Mouse (Mus musculus) limb, embryonic 14.5 days (tissue): Measurements from ENCODE around the gene Abcc3. TPM values are rescaled to one million over a fixed set of nuclear protein-coding genes. Genes with fewer than 3 reads are reported as not detected.

ENCODE experiments used
- ATAC-seq: fragments of 200-750 bp; cut with Nextera tagmentation; 2 replicates; pipeline ENCODE4 v1.8.0; 2017; ENCODE audit warnings: low read depth, moderate number of reproducible peaks, moderate TSS enrichment; ENCODE audit not compliant: low FRiP score
- DNase-seq: peaks from one replicate; pipeline ENCODE4 v3.0.0-alpha.2; 2015; ENCODE audit warnings: low spot score
- H3K27ac ChIP-seq: fragments of 300-500 bp; sonication (generic); replicated peaks from 2 replicates; pipeline ENCODE4 v1.5.1; 2014; ENCODE audit warnings: low read depth, mild to moderate bottlenecking, low read length, moderate library complexity, mixed read lengths
- H3K27me3 ChIP-seq: fragments of 300-500 bp; sonication (generic); 2 replicates; pipeline ENCODE4 v1.6.1; 2014; ENCODE audit warnings: low read length, mixed read lengths; ENCODE audit not compliant: control insufficient read depth, insufficient read depth
- H3K36me3 ChIP-seq: fragments of 300-500 bp; sonication (generic); 2 replicates; pipeline ENCODE4 v1.6.1; 2014; ENCODE audit warnings: mild to moderate bottlenecking, low read length, moderate library complexity, mixed read lengths; ENCODE audit not compliant: control insufficient read depth, insufficient read depth
- H3K4me1 ChIP-seq: fragments of 300-500 bp; sonication (generic); 2 replicates; pipeline ENCODE4 v1.6.1; 2014; ENCODE audit warnings: antibody characterized with exemption, low read length, mixed read lengths; ENCODE audit not compliant: control insufficient read depth, insufficient read depth
- H3K4me2 ChIP-seq: fragments of 300-500 bp; sonication (generic); replicated peaks from 2 replicates; pipeline ENCODE4 v1.6.1; 2014; ENCODE audit warnings: low read depth, mild to moderate bottlenecking, low read length, moderate library complexity; ENCODE audit not compliant: severe bottlenecking
- H3K4me3 ChIP-seq: fragments of 300-500 bp; sonication (generic); replicated peaks from 2 replicates; pipeline ENCODE4 v1.5.1; 2014; ENCODE audit warnings: low read length
- H3K9ac ChIP-seq: fragments of 300-500 bp; sonication (generic); 2 replicates; pipeline ENCODE4 v1.6.1; 2014; ENCODE audit warnings: mild to moderate bottlenecking, low read depth, low read length, moderate library complexity; ENCODE audit not compliant: severe bottlenecking
- H3K9me3 ChIP-seq: fragments of 300-500 bp; sonication (generic); 2 replicates; pipeline ENCODE4 v1.6.1; 2016; ENCODE audit warnings: low read length; ENCODE audit not compliant: control insufficient read depth
- POLR2A ChIP-seq: fragments of 200-500 bp; IDR thresholded peaks from 2 replicates; pipeline ENCODE4 v1.8.0; 2012; ENCODE audit warnings: inconsistent platforms, mild to moderate bottlenecking, moderate library complexity, borderline replicate concordance; ENCODE audit not compliant: insufficient read depth, insufficient read length; ENCODE audit errors: extremely low read depth
- WGBS: fragments of 180-500 bp; shearing (Covaris S2); extraction: QIAGEN DNeasy Blood & Tissue Kit; methylation state at CpG from one replicate; pipeline ENCODE4 v1.1.7; 2014; 5-methylcytosine and 5-hydroxymethylcytosine counted together
- polyA plus RNA-seq, 2 experiments: library from polyadenylated mRNA; depleted of rRNA in 1 of 2; stranded (reverse) in 1 of 2; unstranded in 1 of 2; fragments of >200 nt; fragmentation: Nextera tagmentation in 1 of 2; extraction: Ambion mirVana in 1 of 2; gene quantifications; 2 replicates each; pipeline versions ENCODE4 v1.2.1 to v1.2.3; 2012 to 2014

Gene Abcc3
- polyA plus RNA-seq, 2 experiments: 1.0 to 1.3 TPM

DNA sequence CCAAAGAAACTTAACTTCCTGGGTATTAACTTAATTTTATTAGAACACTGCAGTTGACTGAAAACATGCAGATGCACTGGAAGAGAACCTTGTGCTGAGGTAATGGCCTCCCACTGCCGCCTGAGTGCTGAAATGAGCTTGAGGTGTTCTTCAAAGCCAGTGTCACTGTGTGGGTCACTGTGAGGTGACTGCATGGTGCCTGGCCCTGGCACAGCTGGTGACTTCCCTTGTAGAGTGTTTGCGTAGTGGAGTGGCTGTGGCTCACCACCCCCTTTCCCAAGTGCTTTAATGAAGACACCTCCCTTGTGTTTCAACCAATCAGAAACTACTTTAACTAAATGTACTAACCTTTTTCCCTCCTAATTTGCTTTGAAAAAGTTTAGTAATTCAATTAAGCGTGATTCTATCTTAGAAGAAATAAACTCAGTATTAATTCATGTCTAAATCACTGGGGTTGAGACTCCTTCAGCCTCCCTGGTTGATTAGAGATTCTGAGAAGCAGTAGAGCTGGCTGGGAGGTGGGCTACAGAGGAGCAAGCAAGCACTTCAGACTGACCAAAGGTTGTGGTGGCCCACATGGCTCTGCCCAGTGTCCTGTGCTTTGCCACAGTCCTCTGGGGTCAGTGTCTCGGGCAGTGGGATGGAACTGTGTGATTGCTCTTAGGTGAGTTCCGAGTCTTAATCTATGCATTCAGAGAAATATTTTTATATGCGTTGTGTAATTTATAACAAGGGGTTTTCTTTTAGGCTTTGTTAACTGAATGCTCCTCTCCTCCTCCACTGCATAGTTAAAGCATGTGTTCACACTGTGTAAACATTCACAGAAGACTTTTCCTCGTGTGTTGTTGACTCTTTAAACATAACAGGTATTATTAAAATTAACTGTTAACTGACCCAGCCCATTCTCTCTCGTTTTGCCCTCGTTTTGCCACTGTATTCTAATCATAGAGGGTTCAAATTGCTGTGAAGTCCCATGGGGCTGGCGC is 51.6 kb downstream of the Abcc3 start:
- DNase-seq: no peak

DNA sequence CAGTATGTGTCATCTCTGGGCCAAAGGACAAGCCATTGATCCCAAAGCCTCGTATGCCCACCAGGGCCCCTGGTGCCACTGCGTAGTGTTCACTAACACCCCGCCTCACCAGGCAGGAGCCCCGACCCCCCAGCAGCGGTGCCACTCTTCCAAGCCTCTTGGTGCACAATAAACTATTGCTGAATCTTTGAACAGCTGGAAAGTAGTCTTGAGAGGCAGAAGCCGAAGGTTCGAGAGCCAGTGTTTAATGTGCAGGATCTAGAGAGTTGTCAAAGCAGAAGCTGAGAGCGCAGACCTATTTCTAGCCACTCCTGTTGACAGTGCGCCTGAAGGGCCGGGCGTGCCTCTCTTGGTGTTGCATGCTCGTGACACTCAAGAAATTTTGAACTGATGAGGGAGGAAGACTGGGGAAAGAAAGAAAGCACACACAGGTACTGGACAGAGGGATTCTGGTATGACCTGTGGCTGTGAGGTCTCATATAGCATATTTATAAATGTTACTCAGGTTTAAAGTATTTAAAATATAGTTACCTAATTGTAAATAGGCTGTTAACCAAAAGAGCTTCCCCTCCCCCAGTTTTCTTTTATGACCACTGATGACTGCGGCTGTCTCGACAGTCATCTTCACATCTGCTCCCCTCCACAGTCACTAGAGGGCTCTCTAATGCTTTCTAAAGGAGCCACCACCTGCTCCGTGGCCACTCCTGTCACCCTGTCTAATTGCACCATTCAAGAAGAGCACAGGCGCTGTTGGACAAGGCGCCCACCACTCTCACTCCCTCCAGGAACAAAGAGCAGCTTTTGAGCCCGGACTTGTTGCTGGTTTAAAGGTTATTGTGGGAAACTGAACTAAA is 52.8 kb downstream of the Abcc3 start:
- Histone ChIP-seq H3K4me3 (no peak overlapping the region), H3K27me3 (no peaks in the 10 kb centered on the region), H3K4me2 (no peak overlapping the region), H3K9ac (no peak overlapping the region), H3K27ac (no peak overlapping the region), H3K9me3 (no peaks in the 10 kb centered on the region), H3K4me1 (peaks cover 18% of the 10 kb centered on the region), H3K36me3 (peaks cover 58% of the 10 kb centered on the region)
- DNase-seq: peak; percentile 72
- TF ChIP-seq POLR2A: no peak
- ATAC-seq: peak; percentile 42; the same call in 1 of the 2 replicates
- 58% methylated on average over 18 of the region's 18 CpGs for WGBS

More for the DNA sequence above, 51.6 kb downstream of the Abcc3 start:
- H3K4me2 ChIP-seq: no peak overlapping the region
- 51% methylated on average over 10 of the region's 10 CpGs for WGBS
- H3K9me3 ChIP-seq: no peaks in the 10 kb centered on the region
- no peak for TF ChIP-seq POLR2A
- peaks cover 23% of the 10 kb centered on the region for H3K4me1 ChIP-seq
- no peaks in the 10 kb centered on the region for H3K27me3 ChIP-seq
- no peak overlapping the region for H3K27ac ChIP-seq
- ATAC-seq: no peak
- peaks cover 45% of the 10 kb centered on the region for H3K36me3 ChIP-seq
- H3K4me3 ChIP-seq: no peak overlapping the region
- no peak overlapping the region for H3K9ac ChIP-seq

DNA sequence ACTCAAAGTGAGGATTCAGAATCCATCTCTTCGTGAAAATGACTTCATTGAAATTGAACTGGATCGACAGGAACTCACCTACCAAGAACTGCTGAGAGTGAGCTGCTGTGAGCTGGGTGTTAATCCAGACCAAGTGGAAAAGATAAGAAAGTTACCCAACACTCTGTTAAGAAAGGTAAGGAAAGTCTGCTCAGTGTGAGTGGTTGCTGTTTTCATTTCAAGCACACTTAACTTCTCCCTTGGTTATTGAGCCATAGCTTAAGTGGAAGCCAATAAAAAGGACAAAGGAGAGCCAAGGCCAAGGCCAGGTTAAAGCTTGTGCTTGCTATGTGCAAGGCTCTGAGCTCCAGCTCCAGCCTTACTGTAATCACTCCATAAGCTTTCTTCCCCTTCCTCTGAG is 54.5 kb downstream of the Abcc3 start:
- peaks cover 65% of the 10 kb centered on the region for H3K36me3 ChIP-seq
- no peak for ATAC-seq
- no peak overlapping the region for H3K4me3 ChIP-seq
- H3K27me3 ChIP-seq: no peaks in the 10 kb centered on the region
- no peak overlapping the region for H3K4me2 ChIP-seq
- no peaks in the 10 kb centered on the region for H3K9me3 ChIP-seq
- peaks cover 6% of the 10 kb centered on the region; the same call in 1 of the 2 replicates for H3K4me1 ChIP-seq
- no peak overlapping the region for H3K27ac ChIP-seq
- WGBS: 93% methylated on average over 2 of the region's 2 CpGs
- no peak overlapping the region for H3K9ac ChIP-seq
- no peak for DNase-seq
- no peak for TF ChIP-seq POLR2A

DNA sequence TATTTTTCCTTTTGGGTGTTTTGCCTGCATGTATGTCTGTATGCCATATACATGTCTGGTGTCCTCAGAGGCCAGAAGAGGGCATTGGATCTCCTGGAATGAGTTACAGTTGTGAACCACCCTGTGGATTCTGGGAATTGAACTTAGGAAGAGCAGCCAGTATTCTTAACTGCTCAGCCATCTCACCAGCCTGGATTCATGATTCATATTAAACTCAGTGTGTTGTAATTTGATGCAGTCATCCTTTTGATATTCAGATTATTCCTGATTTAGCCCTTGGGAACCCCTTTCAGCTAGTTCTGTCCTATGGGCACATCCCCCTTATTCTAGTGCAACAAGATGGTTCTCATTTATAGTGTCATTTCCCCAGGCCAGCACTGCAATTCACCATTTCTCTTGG is 56.2 kb downstream of the Abcc3 start:
- Histone ChIP-seq H3K27ac (no peak overlapping the region), H3K9me3 (no peaks in the 10 kb centered on the region), H3K36me3 (peaks cover 62% of the 10 kb centered on the region), H3K27me3 (no peaks in the 10 kb centered on the region), H3K4me3 (no peak overlapping the region), H3K9ac (no peak overlapping the region), H3K4me2 (no peak overlapping the region), H3K4me1 (no peaks in the 10 kb centered on the region)
- no peak for ATAC-seq
- TF ChIP-seq POLR2A: no peak
- no peak for DNase-seq

DNA sequence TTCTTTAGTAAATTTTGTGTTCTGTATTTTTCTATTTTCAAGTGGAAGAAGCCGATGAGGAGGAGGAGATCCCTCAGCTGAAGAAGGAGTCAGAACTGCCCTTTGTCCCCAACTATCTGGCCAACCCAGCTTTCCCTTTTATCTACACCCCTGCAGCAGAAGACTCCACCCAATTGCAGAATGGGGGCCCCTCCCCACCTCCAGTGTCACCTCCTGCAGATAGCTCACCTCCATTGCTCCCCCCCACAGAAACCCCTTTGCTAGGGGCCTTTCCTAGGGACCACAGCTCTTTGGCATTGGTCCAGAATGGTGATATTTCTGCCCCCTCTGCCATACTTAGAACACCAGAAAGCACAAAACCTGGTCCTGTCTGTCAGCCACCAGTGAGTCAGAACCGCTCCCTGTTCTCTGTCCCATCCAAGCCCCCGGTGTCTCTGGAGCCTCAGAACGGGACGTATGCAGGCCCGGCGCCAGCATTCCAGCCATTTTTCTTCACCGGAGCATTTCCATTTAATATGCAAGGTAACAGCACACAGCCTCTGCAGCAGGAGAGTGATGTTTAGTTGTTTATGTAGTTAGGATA is 58.3 kb downstream of the Abcc3 start:
- no peak for TF ChIP-seq POLR2A
- H3K27me3 ChIP-seq: no peaks in the 10 kb centered on the region
- no peak overlapping the region for H3K9ac ChIP-seq
- H3K4me3 ChIP-seq: no peak overlapping the region
- H3K4me2 ChIP-seq: no peak overlapping the region
- no peak for DNase-seq
- H3K4me1 ChIP-seq: peaks cover 5% of the 10 kb centered on the region; the same call in 1 of the 2 replicates
- no peaks in the 10 kb centered on the region for H3K9me3 ChIP-seq
- peaks cover 46% of the 10 kb centered on the region for H3K36me3 ChIP-seq
- peak; percentile 19; the same call in 1 of the 2 replicates for ATAC-seq
- H3K27ac ChIP-seq: no peak overlapping the region
- 87% methylated on average over 8 of the region's 8 CpGs for WGBS
